Mouse (Mus musculus) neural tube, embryonic 13.5 days (tissue): ENCODE data around the gene Tmem204. TPM values are rescaled to one million over a fixed set of nuclear protein-coding genes. Genes with fewer than 3 reads are reported as not detected.

Source experiments
- polyA plus RNA-seq: library from polyadenylated mRNA; unstranded; fragments of >200 nt; fragmentation: Nextera tagmentation; extraction: Ambion mirVana; gene quantifications from 2 replicates; pipeline ENCODE4 v1.2.1, GENCODE M21; 2015

Gene Tmem204
- polyA plus RNA-seq, 1 experiment from 2014 or later = 10.8 TPM

Other genes starting within 250 kb of the Tmem204 start
- gene Hagh, start 243.4 kb downstream of the Tmem204 start, polyA plus RNA-seq = 55.7 and 59.0 TPM in 2 replicates
- 21.1 and 22.3 TPM in 2 replicates for gene Fahd1, start 233.2 kb downstream of the Tmem204 start, polyA plus RNA-seq
- gene Igfals, start 217.6 kb downstream of the Tmem204 start, polyA plus RNA-seq = 0.39 TPM in 1 of 2 replicates, not detected in the other
- 63.5 and 76.1 TPM in 2 replicates for gene Nubp2, start 197.2 kb downstream of the Tmem204 start, polyA plus RNA-seq
- 64.6 and 74.2 TPM in 2 replicates for gene Spsb3, start 196.9 kb downstream of the Tmem204 start, polyA plus RNA-seq
- gene Eme2, start 188.5 kb downstream of the Tmem204 start, polyA plus RNA-seq = 32.7 and 36.3 TPM in 2 replicates
- gene Mrps34, start 188.5 kb downstream of the Tmem204 start, polyA plus RNA-seq = 71.1 and 85.7 TPM in 2 replicates
- gene Nme3, start 187.1 kb downstream of the Tmem204 start, polyA plus RNA-seq = 86.0 and 89.0 TPM in 2 replicates
- gene Mapk8ip3, start 146.6 kb downstream of the Tmem204 start, polyA plus RNA-seq = 82.2 and 85.8 TPM in 2 replicates
- 100 and 110 TPM in 2 replicates for gene Jpt2, start 122.9 kb downstream of the Tmem204 start, polyA plus RNA-seq
- gene Cramp1l, start 67.8 kb downstream of the Tmem204 start, polyA plus RNA-seq = 7.0 and 7.3 TPM in 2 replicates
- gene Ift140, start 67.5 kb downstream of the Tmem204 start, polyA plus RNA-seq = 17.8 and 19.2 TPM in 2 replicates
- gene Telo2, start 32.4 kb upstream of the Tmem204 start, polyA plus RNA-seq = 45.7 and 46.7 TPM in 2 replicates
- gene Ptx4, start 37.2 kb upstream of the Tmem204 start, polyA plus RNA-seq = not detected in 2 replicates
- 23.7 and 24.4 TPM in 2 replicates for gene Clcn7, start 49.8 kb upstream of the Tmem204 start, polyA plus RNA-seq
- gene Ccdc154, start 78.9 kb upstream of the Tmem204 start, polyA plus RNA-seq = not detected in 2 replicates
- not detected in 2 replicates for gene Gm38655, start 91.9 kb upstream of the Tmem204 start, polyA plus RNA-seq
- gene BC003965, start 101.0 kb upstream of the Tmem204 start, polyA plus RNA-seq = 32.6 and 32.7 TPM in 2 replicates
- gene Unkl, start 104.8 kb upstream of the Tmem204 start, polyA plus RNA-seq = 9.3 and 11.0 TPM in 2 replicates
- 72.4 and 90.8 TPM in 2 replicates for gene Gnptg, start 156.5 kb upstream of the Tmem204 start, polyA plus RNA-seq
- gene Tsr3, start 156.6 kb upstream of the Tmem204 start, polyA plus RNA-seq = 62.1 and 62.3 TPM in 2 replicates
- 3.7 and 3.8 TPM in 2 replicates for gene Baiap3, start 172.8 kb upstream of the Tmem204 start, polyA plus RNA-seq
- gene Ube2i, start 191.0 kb upstream of the Tmem204 start, polyA plus RNA-seq = 503 and 513 TPM in 2 replicates
- not detected in 2 replicates for gene Prss34, start 214.8 kb upstream of the Tmem204 start, polyA plus RNA-seq
- not detected in 2 replicates for gene Prss28, start 225.1 kb upstream of the Tmem204 start, polyA plus RNA-seq
- not detected in 2 replicates for gene Prss29, start 235.1 kb upstream of the Tmem204 start, polyA plus RNA-seq